Mouse (Mus musculus) kidney, postnatal 10 days (tissue): ENCODE results near the gene Itga11.
"Not testable (repeated sequence)": the region's sequence is repeated elsewhere in the genome, so short reads cannot be mapped to it uniquely, and the experiment has no call there.

Source experiments
- DNase-seq: peaks from one replicate; pipeline ENCODE4 v3.0.0; 2021; ENCODE audit warnings: mixed read lengths

Gene Itga11

DNA sequence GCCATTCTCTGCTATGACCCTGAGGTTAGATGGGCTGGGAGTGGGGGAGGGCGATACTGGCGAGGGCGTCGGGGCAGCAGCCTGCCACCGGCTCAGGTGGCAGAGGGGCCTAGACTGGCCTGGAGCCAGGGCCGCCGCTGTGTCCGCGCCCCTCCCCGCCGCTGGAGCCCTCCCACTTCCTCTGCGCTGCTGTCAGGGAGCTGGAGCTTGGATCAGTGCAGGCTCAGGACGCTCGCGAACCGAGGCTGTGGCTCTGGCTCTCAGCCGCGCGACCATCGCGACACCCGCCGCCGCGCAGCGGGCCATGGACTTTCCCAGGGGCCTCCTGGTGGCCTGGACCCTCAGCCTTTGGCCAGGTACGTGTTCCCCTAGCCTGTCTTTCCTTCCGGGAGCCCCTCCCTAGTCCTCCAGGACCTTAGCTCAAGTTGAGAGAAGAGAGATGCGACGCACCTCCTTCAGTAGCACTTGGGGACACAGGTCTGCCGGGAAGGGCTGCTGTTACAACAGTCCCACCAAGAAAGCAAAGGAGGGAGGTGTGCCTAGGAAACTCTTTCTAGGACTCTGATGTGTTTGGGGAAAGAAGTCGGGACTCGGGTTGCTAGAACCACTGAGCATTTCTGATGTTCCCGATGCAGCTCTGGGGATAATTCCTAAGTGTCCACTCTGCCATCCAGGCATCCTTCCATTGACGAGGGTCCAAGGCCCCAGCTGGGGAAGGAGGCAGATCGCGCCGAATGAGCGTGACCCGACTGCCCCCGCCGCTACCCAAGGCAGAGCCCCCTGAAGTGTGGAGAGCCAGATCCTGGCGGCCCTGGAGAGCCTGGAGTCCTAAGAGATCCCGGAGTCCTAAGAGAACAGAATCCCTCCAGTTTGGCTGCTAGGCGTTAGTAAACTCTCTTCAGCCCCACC lies at the start of gene Itga11:
Gene Itga11 (plus strand): TSS at position 186 of the 909 bp plus-strand sequence.
- peak; percentile 72 for DNase-seq

DNA sequence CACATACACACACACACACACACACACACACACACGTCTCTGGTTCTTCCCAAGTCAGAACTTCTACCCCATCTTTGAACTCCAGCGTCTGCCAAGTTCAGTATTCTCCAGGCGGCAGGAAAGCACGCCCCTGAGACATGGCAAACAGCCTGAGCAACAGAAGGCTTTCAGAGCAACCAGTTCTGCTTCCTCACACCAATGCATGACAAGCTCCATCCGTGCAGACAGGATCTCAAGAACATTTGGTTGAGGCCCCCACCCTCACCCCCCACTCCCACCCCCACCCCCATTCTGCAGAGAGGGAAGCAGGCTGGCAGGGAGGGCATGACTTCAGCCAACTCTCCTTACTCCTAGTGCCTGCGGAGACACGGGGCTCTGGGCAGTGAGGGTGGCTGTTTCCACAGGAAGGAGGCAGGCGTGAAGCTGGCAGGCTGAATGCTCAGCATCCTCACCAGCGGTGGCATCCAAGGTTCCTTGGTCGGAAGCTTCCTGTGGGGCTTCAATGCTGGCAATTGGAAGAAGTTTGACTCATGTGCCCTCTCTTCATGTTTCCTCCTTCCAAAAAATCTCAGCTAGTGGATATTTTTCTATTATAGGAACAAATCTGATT lies 46.9 kb upstream of the Itga11 start:
- no peak for DNase-seq

DNA sequence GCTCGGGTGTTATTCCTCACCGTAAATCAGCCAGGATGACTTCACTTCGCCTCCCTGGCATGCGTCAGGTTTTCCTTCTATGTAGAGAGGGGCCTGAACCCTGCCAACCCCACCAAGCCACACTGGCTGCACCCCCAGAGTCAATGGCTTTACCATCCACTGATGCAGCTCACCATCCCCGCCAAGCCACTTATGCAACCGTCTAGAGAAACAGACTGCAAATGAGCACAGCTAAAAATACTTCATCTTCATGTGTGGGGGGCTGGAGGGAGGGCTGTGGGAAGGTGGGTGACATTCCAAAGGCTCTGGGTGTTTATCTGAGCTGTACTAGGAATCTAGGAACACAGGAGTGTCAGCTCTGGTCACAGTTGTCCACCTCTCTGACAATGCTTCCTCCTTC lies 45.2 kb upstream of the Itga11 start:
- DNase-seq: no peak

DNA sequence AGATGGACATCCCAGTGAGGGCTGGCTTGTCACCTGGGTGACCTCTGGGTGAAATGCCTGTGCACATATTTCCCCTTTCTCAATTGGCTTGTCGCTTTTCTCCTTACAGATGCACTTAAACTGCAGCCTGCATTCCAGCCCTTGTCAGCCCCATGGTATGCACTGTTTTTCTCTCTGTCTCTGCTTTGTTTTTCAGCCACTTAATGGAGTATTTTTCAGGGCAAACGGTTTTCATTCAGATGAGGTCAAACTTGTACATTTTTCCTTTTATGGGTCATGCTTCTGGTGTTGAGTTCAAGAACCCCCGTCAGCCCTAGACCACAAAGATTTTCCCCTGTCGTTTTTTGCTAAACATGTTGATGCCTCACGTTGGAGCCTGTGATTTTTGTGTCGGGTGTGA lies 39.6 kb upstream of the Itga11 start:
- no peak for DNase-seq

DNA sequence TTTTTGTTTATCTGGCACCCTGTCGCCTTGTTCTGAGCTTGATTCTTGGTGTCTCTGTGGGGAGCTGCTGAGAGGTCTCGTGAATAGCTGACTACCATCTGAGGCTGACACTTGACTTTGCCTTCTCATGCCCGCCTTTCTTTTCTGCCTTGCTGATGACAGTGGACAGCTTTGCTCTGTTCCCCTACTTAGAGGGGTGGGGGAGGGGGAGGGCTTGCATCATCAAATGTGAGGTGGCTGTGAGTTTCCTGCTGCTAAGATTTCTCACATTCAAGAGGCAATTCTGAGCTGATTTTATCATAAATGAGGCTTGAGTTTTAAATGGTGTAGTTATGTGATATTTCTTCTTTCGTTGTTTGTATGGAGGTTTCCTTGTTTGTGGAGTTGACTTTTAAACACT lies 37.9 kb upstream of the Itga11 start:
- DNase-seq: no peak

DNA sequence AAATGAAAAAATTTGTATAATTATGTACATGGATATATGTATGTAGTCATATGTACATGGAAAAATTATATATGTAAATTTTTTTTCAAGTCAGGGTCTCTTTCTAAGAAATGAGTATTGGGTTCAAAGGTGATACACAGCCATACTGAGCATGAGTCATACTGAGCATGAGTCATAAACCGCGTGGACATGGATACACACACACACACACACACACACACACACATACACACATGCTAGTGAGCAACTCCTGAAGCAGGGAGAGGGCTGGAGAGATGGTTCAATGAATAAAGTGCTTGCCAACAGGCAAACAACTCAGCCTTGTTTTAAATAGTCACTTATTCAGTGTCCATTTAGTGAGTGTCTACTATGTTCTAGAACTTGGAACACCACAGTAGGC lies 37.4 kb upstream of the Itga11 start:
- no peak for DNase-seq

DNA sequence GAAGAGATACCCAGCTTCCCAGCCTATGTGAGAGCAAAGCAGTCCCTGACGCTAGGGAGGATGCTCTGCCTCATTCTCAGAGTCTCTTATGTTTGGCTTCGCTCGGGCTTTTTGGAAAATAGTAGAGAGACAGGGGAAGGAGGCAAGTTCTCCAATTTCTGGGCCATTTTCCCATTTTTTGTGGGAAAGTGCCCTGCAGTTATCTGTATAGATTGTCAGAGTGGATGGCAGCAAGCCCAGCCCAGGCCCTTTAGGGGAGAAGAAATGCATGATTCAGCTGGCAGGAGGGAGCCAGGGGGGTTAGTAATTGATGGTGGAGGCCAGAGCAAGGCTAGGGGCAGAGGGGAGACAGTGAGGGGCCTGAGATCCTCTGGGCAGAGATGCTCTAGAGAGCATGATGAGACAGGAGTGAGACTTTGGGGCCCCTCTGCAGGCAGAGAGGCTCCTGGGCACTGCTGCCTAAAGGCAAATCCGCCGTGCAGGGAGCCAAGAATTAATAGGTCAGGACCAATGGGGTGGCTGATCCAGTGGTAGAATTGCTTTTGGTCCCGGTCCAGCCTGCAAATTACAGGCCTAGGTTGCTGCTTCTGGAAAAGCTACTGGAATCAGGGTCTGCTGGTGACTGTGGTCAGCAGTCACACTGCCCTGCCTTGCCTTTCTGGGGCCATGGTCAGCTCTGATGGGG lies 31.8 kb upstream of the Itga11 start:
- no peak for DNase-seq

DNA sequence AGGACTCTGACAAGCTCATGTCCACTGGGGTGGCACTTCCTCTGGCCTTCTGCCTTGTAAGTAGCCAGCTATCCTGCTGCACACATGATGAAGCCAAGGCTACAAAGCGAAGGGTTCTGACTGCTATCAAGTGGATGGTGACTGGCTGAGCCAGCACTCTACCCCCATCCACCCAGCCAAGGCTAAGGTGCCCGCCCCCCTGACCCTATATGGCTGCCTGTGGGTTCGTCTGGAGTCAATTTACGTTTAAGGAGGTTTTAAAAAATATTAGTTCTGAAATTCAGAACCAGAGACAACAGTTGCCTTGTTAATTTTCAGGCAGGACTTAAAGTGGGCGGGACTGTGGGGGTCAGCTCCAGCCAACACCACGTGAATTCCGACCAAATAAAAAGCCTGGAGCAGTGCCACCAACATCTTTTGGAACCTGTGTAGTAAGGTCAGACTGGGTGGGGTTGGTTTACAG lies 30.9 kb upstream of the Itga11 start:
- no peak for DNase-seq

DNA sequence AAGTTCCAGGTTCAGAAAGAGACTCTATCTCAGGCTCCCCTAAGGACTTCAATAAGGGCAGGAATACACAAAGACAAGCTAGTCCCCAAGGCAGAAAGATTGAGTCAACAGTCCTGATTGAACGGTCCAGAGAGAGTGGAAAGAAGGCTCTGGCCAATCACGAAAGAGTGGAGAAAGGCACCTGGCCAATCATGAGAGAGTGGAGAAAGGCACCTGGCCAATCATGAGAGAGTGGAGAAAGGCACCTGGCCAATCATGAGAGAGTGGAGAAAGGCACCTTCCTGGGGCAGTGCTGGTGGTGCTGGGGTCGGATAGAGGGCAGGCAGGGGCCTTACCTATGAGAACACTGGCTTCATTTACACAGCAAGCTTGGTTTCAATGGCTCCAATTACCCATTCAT lies 28.2 kb upstream of the Itga11 start:
- no peak for DNase-seq

DNA sequence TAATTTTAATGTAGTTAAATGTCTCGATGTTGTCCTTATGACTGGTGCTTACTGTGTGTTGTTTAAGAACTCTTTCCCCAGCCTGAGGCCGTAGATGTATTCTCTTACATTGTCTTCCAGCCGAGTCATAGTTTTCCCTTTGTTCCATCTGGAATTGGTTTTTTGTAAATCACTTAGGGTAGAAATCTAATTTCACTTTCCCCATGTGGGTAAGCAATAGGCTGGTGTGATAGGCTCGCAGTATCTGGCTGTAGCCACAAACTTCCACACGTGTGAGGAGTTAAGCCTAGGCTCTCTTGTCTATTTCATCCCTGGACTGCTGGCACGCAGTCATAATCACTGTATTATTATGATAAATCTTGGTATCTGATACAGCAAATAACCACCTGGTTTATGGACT lies 26.9 kb upstream of the Itga11 start:
- DNase-seq: no peak

DNA sequence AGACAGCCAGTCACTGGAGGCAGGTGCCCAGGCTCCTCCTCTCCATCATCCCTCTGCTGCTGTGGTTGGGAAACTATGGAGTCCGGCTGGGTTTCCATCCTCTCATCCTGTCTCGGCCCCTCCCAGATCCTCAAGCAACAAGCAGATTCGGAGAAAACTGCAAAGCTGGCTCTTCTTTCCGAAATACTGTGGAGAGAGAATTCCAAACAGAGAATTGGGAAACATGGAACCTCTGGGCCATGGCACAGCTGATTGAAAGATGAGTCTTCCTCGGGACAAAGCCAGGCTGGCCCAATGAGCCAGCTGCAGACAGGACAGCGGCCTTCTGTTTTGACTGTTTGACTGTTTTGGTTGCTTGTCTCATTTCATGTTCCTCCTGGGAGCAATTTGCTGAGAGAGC lies 23.3 kb upstream of the Itga11 start:
- peak; percentile 34 for DNase-seq

DNA sequence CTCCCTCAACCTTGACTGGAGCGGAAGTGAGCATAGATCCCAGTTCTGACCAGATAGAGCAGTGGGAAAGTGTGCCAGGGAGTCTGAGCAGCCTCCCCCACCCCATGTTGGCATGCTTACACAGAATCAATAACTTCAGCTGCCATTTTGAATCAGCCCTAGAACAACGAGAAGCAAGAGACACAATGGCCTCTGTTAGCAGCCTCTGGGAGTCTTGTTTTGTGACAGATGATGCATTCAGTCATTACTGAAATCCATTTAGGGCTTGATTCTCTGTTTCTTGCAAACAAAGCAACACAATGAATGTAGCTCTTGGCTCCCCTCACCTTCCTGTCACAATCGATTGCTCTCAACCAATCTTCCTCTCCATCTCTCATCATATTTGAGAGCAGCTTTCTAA lies 19.6 kb upstream of the Itga11 start:
- DNase-seq: no peak

DNA sequence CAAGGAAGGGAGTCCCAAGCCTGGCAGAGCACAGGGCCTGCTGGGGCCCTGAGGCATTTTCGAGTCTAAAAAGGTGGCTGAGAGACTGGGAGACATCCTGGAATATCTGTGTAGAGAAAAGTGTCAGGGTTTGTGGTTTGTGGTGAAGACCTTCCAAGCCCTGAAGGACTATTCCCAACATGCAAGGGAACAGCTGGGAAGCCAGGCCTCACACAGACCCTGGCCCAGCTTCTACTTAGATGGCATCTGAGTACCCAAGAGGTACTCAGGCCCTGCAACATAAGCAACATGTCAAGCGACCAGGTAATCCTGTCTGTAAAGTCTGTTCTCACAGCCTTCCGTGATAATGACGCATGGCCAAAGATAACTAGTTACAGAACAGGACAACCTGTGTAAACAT lies 18.6 kb upstream of the Itga11 start:
- DNase-seq: no peak

DNA sequence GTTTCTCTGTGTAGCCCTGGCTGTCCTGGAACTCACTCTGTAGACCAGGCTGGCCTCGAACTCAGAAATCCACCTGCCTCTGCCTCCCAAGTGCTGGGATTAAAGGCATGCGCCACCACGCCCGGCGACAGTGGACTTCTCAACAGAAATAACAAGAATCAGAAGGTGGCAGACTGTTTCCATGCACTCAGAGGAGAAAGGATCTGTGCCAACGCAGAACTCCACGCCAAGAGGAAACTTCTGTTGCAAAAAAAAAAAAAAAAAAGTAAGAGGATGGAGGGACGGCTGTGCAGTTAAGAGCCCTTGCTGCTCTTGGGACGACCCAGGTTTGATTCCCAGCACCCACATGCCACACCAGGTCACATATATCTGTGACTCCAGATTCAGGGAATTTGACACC lies 16.7 kb upstream of the Itga11 start:
- not testable (repeated sequence) for DNase-seq

DNA sequence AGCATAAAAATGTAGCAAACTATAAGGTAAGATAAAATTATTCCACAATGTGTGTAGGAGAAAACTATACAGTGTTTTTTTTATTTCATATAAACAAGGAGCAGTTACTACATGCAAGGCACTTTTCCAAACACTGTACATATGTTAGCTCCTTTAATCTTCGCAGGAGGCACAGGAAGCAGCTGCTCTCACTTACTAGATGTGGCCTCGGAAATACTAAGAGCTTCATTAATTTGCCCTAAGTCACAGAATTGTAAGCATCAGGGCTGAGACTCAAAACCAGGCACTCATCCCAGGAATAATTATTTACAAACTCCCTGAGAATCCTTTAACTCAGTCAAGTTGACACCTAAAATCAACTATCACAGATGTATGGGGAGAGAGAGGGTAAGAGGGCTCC lies 14.2 kb upstream of the Itga11 start:
- DNase-seq: no peak

DNA sequence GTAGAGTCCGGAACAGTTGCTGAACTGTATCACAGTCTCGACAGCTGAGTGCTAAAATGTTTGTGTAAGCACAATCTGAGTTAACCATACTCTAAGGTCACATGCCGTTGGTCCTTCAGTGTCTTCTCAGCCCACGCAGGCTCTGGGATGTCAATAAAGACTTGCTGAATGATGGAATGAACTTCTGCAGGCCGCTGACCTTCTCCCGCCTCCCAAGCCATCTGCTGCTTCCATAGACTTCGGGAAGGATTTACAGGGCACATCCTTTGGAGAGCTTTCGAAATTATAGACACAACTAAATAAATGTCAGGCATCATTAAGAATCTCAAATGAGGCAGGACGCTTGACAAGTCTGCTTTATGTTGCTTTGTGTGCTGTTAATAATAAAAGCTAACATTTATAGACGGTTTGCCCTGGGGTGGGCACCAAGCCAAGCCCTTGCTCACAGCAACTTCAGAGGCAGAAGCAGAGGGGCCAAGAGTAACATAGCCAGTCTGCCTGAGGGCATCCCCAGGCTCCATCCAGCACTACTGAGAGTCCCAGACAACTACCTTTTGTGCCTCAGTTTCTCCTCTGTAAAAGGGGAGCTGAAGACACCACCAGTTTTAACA lies 13.4 kb upstream of the Itga11 start:
- DNase-seq: peak; percentile 30

DNA sequence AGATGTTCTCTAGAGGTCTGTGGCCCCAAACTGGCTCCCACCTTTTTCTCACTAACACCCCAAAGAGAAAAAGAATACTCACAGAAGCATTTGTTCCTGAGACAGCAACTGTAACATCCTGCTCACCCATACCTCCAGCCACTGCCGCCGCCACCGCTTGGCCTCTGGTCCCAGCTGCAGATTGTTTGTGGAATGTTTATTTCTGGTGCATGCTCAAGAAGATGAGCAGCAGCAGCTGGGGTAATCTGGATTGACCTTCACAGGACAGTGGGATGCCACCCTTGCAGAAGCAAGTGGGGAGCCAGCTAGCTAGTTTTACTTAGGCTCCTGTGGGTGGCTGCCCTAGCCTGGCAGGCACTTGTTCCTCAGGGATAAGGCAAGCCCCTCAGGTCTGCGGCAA lies 11.7 kb upstream of the Itga11 start:
- DNase-seq: no peak

DNA sequence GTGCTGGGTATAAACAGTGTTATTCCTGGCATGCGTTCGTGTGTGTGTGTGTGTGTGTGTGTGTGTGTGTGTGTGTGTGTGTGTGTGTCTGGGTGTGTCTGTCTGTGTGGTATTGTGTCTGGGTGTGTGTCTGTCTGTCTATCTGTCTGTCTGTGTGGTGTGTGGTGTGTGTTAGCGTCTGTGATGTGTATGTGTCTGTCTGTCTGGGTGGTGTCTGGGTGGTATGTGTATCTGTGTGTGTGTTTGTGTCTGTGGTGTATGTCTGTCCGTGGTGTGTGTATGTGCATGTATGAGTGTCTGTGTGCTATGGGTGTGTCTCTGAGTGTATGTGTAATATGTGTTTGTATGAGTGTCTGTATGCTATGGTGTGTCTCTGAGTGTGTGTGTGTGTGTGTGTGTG lies 9.1 kb upstream of the Itga11 start:
- no peak for DNase-seq

DNA sequence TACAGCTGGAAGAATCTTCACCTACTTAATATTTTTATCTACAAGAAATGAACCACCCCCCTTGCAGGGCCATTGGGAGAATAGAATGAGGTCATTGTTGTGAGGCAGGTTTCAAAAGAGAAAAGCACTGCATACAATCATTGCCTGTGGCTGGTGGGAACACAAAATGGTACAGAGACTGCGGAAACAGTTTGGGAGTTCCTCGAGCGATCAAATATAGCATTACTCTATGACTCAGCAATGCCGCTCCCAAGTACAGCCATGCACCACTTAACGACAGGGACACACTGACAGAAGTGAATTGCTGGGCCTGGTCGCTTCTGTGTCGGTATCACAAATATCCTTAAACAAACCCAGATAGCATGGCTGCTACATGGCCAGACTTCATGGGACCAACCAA lies 4.4 kb upstream of the Itga11 start:
- DNase-seq: no peak

DNA sequence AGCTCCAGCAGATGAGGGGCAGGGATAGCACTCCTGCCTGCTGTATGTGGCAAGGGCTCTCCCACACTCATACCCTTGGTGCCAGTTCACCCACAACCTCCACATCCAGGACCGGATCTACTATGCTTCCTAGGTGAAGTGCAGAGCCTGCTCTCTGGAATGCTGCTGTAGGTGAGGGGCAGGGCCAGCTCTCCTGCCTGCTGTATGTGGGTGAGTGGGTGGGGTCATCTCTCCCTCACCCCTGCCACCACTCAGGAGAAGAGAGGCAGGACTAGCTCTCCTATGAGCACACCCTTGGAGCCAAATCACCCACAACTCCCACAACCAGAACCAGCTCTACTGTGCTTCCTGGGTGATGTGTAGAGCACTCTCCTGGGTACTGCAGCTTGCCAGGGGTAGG lies 2.5 kb upstream of the Itga11 start:
- no peak for DNase-seq

DNA sequence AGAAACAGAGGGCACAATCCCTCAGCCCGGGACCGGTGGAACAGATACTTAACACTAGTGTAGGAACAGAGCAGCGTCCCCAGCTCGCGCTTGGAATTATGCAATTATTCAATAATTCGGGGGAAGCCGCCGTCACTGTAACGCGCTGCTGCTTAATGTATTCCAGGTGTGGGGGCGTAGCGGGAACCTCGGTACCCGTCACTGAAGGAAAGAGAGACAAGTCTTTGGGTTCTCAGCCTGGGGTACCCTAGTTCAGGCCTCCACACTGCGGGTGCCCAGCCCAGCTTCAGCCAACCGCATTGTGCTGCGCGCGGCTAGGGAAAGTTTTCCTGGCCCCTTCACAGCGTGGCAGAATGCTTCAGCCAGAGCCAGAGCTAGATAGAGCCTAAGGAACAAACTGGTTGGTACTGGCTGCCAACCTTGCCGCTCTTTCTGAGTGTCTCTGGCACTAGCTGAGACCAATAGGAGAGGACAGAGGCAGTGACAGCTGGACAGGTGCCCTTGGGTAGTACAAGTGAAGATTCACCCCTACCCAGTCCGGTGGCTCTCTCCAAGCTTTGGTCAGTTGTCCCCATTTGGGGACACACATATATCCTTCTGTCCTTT lies 1.0 kb downstream of the Itga11 start:
- DNase-seq: peak; percentile 12

DNA sequence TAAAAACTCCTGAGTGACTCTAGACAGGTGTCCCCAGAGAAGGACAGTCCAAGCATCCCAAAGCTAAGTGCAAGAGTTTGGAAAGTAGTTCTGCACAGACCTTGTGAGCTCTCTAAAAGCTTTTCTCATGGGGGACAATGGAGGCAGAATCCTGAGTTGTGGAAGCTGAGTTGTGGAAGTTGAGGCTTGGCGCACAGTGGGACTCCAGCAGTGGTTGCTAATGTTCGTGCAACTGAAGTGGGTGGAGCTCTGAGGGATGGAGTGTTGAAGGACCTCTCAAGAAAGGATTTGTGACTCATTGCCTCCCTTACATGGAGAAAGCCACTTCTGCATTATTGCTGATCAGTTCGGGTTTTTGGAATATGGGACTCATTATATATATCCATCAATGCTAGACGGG lies 1.8 kb downstream of the Itga11 start:
- DNase-seq: no peak

DNA sequence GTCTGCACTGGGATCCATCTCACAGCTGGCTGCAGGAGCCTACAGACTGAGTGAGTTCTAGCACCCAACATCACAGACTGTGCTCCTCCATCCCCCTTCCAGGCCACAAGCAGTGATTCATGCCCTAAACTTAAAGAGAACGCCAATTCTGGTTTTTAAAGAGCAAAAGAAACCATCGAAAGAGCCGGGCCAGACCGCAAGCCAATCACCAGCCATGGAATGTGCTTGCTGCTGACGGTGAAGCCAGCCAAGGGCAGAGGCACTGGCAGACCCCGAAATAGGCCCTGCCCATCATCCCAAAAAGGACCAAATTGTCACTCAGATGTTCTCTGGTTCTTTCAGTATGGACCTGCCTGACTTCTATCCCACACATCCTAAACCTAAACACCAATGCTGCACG lies 6.7 kb downstream of the Itga11 start:
- DNase-seq: no peak
